Mouse (Mus musculus): Measurements from ENCODE around the gene Smim12. TPM values are rescaled to one million over a fixed set of nuclear protein-coding genes. Genes with fewer than 3 reads are reported as not detected.

Smim12 gene
- polyA plus RNA-seq, 1 experiment from 2014 or later: 60.3 TPM

DNA sequence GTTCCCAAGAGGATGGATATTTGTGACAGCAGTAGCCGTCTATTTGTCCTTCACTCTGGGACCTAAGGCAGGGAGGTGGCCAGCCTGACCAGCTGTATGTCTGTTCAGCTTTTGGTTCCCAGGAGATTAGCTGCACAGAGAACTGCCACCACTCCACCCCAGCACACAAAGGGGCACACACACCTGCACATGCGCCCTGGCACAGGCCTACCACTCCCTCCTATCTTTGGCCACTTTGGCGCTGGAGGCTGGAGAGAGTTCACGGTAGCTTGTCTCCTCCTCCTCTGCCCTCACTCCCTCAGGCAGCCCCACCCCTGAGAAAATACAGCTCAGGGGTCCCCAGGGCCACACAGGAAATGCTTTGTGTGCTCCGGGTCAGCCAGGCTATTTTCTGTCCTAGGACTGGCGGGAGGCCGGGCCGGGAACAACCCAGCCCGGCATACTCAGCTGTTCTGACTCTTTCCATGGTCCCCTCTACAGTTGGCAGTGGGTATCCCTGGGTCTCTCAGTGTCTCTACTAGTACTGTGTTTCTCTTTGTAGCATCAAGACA, 34.9 kb downstream of the Smim12 start:
- Histone ChIP-seq H3K36me3 (ENCODE audit: control insufficient read depth, insufficient read depth, low read length) (no peaks in the 10 kb centered on the region), H3K27ac (ENCODE audit: low read depth) (no peak overlapping the region), H3K4me1 (replicated peaks; ENCODE audit: control insufficient read depth, insufficient read depth, low read length) (no peaks in the 10 kb centered on the region), H3K4me3 (ENCODE audit: low read depth, low read length) (no peak overlapping the region), H3K9ac (ENCODE audit: low read length) (no peak overlapping the region), H3K4me2 (ENCODE audit: low read length) (no peak overlapping the region), H3K27me3 (replicated peaks; ENCODE audit: control insufficient read depth, insufficient read depth, low read length) (no peaks in the 10 kb centered on the region), H3K9me3 (ENCODE audit: control insufficient read depth, low read length) (no peaks in the 10 kb centered on the region)
- ATAC-seq (replicated peaks; ENCODE audit: low FRiP score, low TSS enrichment, low read depth) (no peak), DNase-seq (ENCODE audit: low spot score) (no peak)
- 54% methylated on average over 9 of the region's 9 CpGs for WGBS

DNA sequence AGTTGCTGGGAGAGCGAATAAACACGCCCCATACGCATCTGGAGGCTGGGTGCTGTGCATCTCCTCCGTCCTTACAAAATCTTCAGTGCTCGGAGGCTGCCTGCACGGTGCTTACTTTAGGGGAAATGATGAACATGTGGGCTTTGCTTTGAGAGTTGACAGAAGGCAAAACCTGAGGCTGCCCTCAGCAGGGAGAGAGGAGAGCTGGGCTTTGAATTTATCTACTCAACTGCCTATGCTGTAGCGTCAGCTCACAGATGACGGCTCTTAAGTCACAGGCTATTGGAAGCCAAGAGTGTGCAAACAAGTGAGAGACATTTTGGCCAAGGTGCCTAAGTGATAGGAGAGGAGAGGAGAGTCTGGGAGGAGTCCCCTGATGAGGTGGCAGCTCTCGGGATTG, 35.7 kb downstream of the Smim12 start:
- 79% methylated on average over 9 of the region's 9 CpGs for WGBS

DNA sequence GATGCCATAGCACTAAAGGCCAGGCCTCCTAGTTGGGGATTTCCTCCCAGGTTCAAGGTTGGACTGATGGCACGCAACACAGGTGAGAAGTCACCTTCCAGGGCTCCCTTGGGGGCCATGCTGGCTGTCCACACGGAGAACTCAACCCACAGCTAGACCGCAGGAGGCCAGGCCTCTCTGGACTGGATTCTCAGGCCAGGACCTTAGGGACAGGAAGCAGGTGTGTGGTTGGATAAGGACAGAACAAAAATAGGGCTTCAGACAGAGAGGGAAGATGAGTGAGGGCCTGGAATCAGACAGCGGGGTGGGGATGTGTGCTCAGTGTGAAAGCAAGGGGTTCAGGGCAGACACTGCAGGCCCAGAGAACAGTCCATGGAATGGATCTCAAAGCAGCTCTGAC, 43.3 kb downstream of the Smim12 start:
- H3K27me3 ChIP-seq (replicated peaks; ENCODE audit: control insufficient read depth, insufficient read depth, low read length): no peaks in the 10 kb centered on the region
- H3K4me1 ChIP-seq (replicated peaks; ENCODE audit: control insufficient read depth, insufficient read depth, low read length): no peaks in the 10 kb centered on the region
- no peak for ATAC-seq (replicated peaks; ENCODE audit: low FRiP score, low TSS enrichment, low read depth)
- WGBS: 73% methylated on average over 4 of the region's 4 CpGs
- no peak overlapping the region for H3K27ac ChIP-seq (ENCODE audit: low read depth)
- no peak overlapping the region for H3K9ac ChIP-seq (ENCODE audit: low read length)
- H3K4me2 ChIP-seq (ENCODE audit: low read length): no peak overlapping the region
- DNase-seq (ENCODE audit: low spot score): no peak
- no peaks in the 10 kb centered on the region for H3K36me3 ChIP-seq (ENCODE audit: control insufficient read depth, insufficient read depth, low read length)
- H3K4me3 ChIP-seq (ENCODE audit: low read depth, low read length): no peak overlapping the region
- H3K9me3 ChIP-seq (ENCODE audit: control insufficient read depth, low read length): no peaks in the 10 kb centered on the region

More for the DNA sequence above, 35.7 kb downstream of the Smim12 start:
- Histone ChIP-seq H3K4me2 (ENCODE audit: low read length) (no peak overlapping the region), H3K36me3 (ENCODE audit: control insufficient read depth, insufficient read depth, low read length) (no peaks in the 10 kb centered on the region), H3K9me3 (ENCODE audit: control insufficient read depth, low read length) (no peaks in the 10 kb centered on the region), H3K27ac (ENCODE audit: low read depth) (no peak overlapping the region), H3K4me1 (replicated peaks; ENCODE audit: control insufficient read depth, insufficient read depth, low read length) (no peaks in the 10 kb centered on the region), H3K9ac (ENCODE audit: low read length) (no peak overlapping the region), H3K27me3 (replicated peaks; ENCODE audit: control insufficient read depth, insufficient read depth, low read length) (no peaks in the 10 kb centered on the region), H3K4me3 (ENCODE audit: low read depth, low read length) (no peak overlapping the region)
- DNase-seq (ENCODE audit: low spot score): no peak
- no peak for ATAC-seq (replicated peaks; ENCODE audit: low FRiP score, low TSS enrichment, low read depth)

DNA sequence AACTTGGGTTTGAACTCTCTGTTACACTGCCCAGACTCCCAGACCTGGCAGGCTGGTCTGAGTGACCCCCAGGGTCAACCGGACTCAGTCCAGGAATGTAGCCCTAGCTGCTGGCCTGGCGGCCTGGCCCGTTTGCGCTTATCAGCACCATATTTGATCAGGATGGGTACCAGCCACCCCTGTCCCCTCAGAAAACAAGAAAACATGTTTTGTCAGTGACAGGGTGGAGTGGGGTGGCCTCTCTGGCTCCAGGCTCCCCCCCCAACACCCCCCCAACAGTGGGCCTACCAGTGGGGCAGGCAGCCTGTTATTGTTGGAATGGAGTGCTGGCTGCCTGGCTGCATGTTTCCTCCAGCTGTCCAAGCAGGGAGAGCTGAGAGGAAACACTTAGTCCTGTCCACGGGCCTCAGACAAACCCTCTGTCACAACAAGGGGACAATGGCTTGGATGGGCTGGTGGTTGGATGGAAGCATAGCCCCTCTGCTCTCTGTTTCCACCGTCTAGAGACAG, 45.5 kb downstream of the Smim12 start:
- no peaks in the 10 kb centered on the region for H3K9me3 ChIP-seq (ENCODE audit: control insufficient read depth, low read length)
- no peak for ATAC-seq (replicated peaks; ENCODE audit: low FRiP score, low TSS enrichment, low read depth)
- 51% methylated on average over 6 of the region's 6 CpGs for WGBS
- no peak overlapping the region for H3K4me2 ChIP-seq (ENCODE audit: low read length)
- no peaks in the 10 kb centered on the region for H3K27me3 ChIP-seq (replicated peaks; ENCODE audit: control insufficient read depth, insufficient read depth, low read length)
- no peak for DNase-seq (ENCODE audit: low spot score)
- H3K27ac ChIP-seq (ENCODE audit: low read depth): no peak overlapping the region
- no peaks in the 10 kb centered on the region for H3K36me3 ChIP-seq (ENCODE audit: control insufficient read depth, insufficient read depth, low read length)
- no peak overlapping the region for H3K9ac ChIP-seq (ENCODE audit: low read length)
- H3K4me3 ChIP-seq (ENCODE audit: low read depth, low read length): no peak overlapping the region
- H3K4me1 ChIP-seq (replicated peaks; ENCODE audit: control insufficient read depth, insufficient read depth, low read length): no peaks in the 10 kb centered on the region

DNA sequence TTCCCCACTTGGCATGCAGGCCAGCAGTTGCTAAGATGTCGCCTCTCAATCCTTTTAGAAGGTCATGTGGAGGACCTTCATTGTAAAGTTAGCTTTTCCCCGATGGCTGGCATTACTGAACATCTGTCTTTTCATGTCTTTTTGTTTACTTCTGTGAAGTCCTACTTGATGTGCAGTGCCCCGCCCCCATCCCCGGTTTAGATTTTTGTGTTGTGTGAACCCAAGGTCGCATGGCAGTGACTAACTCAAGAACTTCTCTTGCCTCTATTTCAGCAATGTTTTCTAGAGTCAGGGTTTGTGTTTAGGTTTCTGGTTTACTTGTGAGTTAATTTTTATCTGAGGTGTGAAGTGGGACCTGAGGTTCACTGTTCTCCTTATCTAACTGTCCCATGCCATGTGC, 49.0 kb downstream of the Smim12 start:
- H3K4me1 ChIP-seq (replicated peaks; ENCODE audit: control insufficient read depth, insufficient read depth, low read length): no peaks in the 10 kb centered on the region
- 68% methylated on average over 5 of the region's 5 CpGs for WGBS

More for the DNA sequence above, 49.0 kb downstream of the Smim12 start:
- Histone ChIP-seq H3K9ac (ENCODE audit: low read length) (no peak overlapping the region), H3K9me3 (ENCODE audit: control insufficient read depth, low read length) (no peaks in the 10 kb centered on the region), H3K27ac (ENCODE audit: low read depth) (no peak overlapping the region), H3K36me3 (ENCODE audit: control insufficient read depth, insufficient read depth, low read length) (no peaks in the 10 kb centered on the region), H3K4me2 (ENCODE audit: low read length) (no peak overlapping the region), H3K27me3 (replicated peaks; ENCODE audit: control insufficient read depth, insufficient read depth, low read length) (no peaks in the 10 kb centered on the region), H3K4me3 (ENCODE audit: low read depth, low read length) (no peak overlapping the region)
- ATAC-seq (replicated peaks; ENCODE audit: low FRiP score, low TSS enrichment, low read depth) (no peak), DNase-seq (ENCODE audit: low spot score) (no peak)

Other genes with a start within 250 kb of the Smim12 start
- 98.7 and 113 TPM in 2 replicates for gene Sfpq, start 222.5 kb upstream of the Smim12 start, polyA plus RNA-seq (2014; fragmentation: Nextera tagmentation; extraction: Ambion mirVana)
- 22.6 and 22.8 TPM in 2 replicates for gene Zmym1, start 182.6 kb upstream of the Smim12 start, polyA plus RNA-seq (2014; fragmentation: Nextera tagmentation; extraction: Ambion mirVana)
- 20.3 and 25.2 TPM in 2 replicates for gene Zmym6, start 166.4 kb upstream of the Smim12 start, polyA plus RNA-seq (2014; fragmentation: Nextera tagmentation; extraction: Ambion mirVana)
- 19.2 and 25.2 TPM in 2 replicates for gene Tmem35b, start 120.1 kb upstream of the Smim12 start, polyA plus RNA-seq (2014; fragmentation: Nextera tagmentation; extraction: Ambion mirVana)
- gene Dlgap3, start 74.6 kb upstream of the Smim12 start, polyA plus RNA-seq (2014; fragmentation: Nextera tagmentation; extraction: Ambion mirVana): 1.5 and 1.6 TPM in 2 replicates
- 22.5 and 22.9 TPM in 2 replicates for gene Gja4, start 70.3 kb downstream of the Smim12 start, polyA plus RNA-seq (2014; fragmentation: Nextera tagmentation; extraction: Ambion mirVana)
- gene Gjb3, start 87.1 kb downstream of the Smim12 start, polyA plus RNA-seq (2014; fragmentation: Nextera tagmentation; extraction: Ambion mirVana): 1.9 and 2.9 TPM in 2 replicates
- gene Gjb4, start 110.3 kb downstream of the Smim12 start, polyA plus RNA-seq (2014; fragmentation: Nextera tagmentation; extraction: Ambion mirVana): not detected in 2 replicates
- 0.37 and 0.38 TPM in 2 replicates for gene Gjb5, start 114.4 kb downstream of the Smim12 start, polyA plus RNA-seq (2014; fragmentation: Nextera tagmentation; extraction: Ambion mirVana)